Mouse (Mus musculus): ENCODE data around the gene Cdhr3.

DNA sequence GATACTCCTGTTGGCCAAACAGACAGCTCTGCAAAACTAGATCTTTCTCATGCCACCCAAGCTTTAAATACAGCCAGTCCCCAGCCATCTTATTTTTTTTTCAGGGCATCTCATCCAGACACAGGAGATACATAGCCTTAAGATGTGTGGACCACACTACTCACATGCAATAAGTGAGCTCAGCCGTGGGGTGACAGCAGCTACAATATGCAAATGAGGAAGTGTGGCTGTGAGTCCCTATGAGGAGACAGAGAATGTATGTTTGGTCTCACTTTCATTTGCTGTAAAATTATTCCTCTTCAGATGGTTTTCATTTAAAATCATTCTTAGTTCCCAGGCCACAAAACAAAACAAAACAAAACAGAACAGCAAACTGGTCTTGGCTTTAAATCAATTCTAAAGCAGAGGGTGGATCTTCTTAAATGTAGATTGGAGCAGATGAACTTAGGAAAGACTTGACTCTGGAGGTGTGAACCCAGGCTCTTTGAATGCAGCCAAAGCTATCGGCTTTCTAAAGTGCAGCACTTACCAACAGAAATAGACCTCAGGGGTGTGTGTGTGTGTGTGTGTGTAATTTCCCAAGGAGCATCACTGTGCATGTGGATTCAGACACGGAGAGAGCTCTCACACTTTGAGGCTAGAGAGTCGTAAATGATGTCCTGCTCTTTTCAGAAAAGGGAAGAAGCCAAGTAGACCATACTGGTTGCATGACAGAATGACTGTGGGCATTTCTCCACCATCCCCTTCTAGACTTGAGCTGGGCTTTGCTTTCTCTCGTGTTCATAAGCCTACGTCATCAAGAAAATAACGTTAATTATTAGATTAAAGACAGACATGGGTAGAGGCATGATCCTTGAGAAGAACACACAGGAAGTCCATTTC, 75.6 kb downstream of the Cdhr3 start:
- TF ChIP-seq CTCF (conservative IDR thresholded peaks at IDR 0.05 in 1 of 2, IDR thresholded peaks at IDR 0.05 in 1 of 2; ENCODE audit: low read depth in 2 of 2, low read length in 2 of 2), result no peak
- TF ChIP-seq POLR2AphosphoS2 (IDR thresholded peaks at IDR 0.05; ENCODE audit: low read depth, low read length), result no peak
- no peak for TF ChIP-seq POLR2A (IDR thresholded peaks at IDR 0.05; ENCODE audit: low read depth, low read length)

Measured in CH12.LX (cell line).